Mouse (Mus musculus) olfactory bulb, adult 2 months (tissue): ENCODE measurements around the gene Prok1. TPM values are rescaled to one million over a fixed set of nuclear protein-coding genes. Genes with fewer than 3 reads are reported as not detected.

Source experiments
- H3K27ac ChIP-seq: fragments of 200-500 bp; 2 replicates; pipeline ENCODE4 v1.5.1; 2012; ENCODE audit warnings: low read depth, low read length; ENCODE audit not compliant: insufficient read depth
- H3K4me1 ChIP-seq: fragments of 200-500 bp; 2 replicates; pipeline ENCODE4 v1.6.1; 2012; ENCODE audit warnings: low read length; ENCODE audit not compliant: control insufficient read depth, insufficient read depth
- H3K4me3 ChIP-seq: fragments of 200-500 bp; 2 replicates; pipeline ENCODE4 v1.5.1; 2012; ENCODE audit warnings: mild to moderate bottlenecking, low read depth, low read length, moderate library complexity; ENCODE audit not compliant: insufficient read depth
- CTCF ChIP-seq: fragments of 200-500 bp; IDR thresholded peaks from 2 replicates; pipeline ENCODE4 v1.5.1; 2012; ENCODE audit warnings: low read depth, mild to moderate bottlenecking, low read length, moderate library complexity; ENCODE audit not compliant: insufficient read depth
- POLR2A ChIP-seq: fragments of 200-500 bp; IDR thresholded peaks from 2 replicates; pipeline ENCODE4 v1.6.1; 2012; ENCODE audit warnings: mild to moderate bottlenecking, low read depth, low read length, moderate library complexity; ENCODE audit not compliant: insufficient read depth
- WGBS: fragments of 180-500 bp; shearing (Covaris S2); methylation state at CpG from one replicate; pipeline ENCODE4 v1.1.7; 2018; 5-methylcytosine and 5-hydroxymethylcytosine counted together
- polyA plus RNA-seq: library from polyadenylated mRNA; stranded (reverse); fragments of >200 nt; gene quantifications from 2 replicates; pipeline ENCODE4 v1.2.4, GENCODE M21; 2012; ENCODE audit warnings: low replicate concordance; ENCODE audit not compliant: missing spikeins, insufficient read depth, insufficient read length

Gene Prok1
- polyA plus RNA-seq, 1 experiment: not detected

- WGBS: 42% methylated on average over 4 of the region's 4 CpGs
- Histone ChIP-seq H3K4me1 (peaks cover 4% of the 10 kb centered on the region; the same call in 1 of the 2 replicates), H3K4me3 (no peak overlapping the region), H3K27ac (no peak overlapping the region)
- TF ChIP-seq CTCF (no peak), POLR2A (no peak)
These were observed 32.9 kb downstream of the Prok1 start for GRCm38 (mm10) chr3:107206490-107207150.

GRCm38 (mm10) chr3:107205994-107206393 is 33.5 kb downstream of the Prok1 start:
- no peak overlapping the region for H3K27ac ChIP-seq
- 10% methylated on average over 4 of the region's 4 CpGs for WGBS
- TF ChIP-seq POLR2A (no peak), CTCF (no peak)
- H3K4me1 ChIP-seq: peaks cover 6% of the 10 kb centered on the region; the same call in 1 of the 2 replicates
- H3K4me3 ChIP-seq: no peak overlapping the region

- Histone ChIP-seq H3K27ac (no peak overlapping the region), H3K4me3 (no peak overlapping the region), H3K4me1 (peaks cover 6% of the 10 kb centered on the region; the same call in 1 of the 2 replicates)
- TF ChIP-seq POLR2A (no peak), CTCF (no peak)
These were observed 34.3 kb downstream of the Prok1 start for GRCm38 (mm10) chr3:107205170-107205569.

GRCm38 (mm10) chr3:107204413-107204812 is 35.1 kb downstream of the Prok1 start:
- H3K4me3 ChIP-seq: no peak overlapping the region
- 91% methylated on average over 3 of the region's 3 CpGs for WGBS
- TF ChIP-seq CTCF (no peak), POLR2A (no peak)
- H3K27ac ChIP-seq: no peak overlapping the region
- H3K4me1 ChIP-seq: peaks cover 6% of the 10 kb centered on the region; the same call in 1 of the 2 replicates

- Histone ChIP-seq H3K27ac (no peak overlapping the region), H3K4me3 (no peak overlapping the region), H3K4me1 (0 out of 2 replicates have a peak, but pooled peaks cover 2% of the 10 kb centered on the region)
- TF ChIP-seq CTCF (no peak), POLR2A (no peak)
- 49% methylated on average over 9 of the region's 9 CpGs for WGBS
These were observed 38.0 kb downstream of the Prok1 start for GRCm38 (mm10) chr3:107201310-107202180.

- Histone ChIP-seq H3K4me1 (no peaks in the 10 kb centered on the region), H3K4me3 (no peak overlapping the region), H3K27ac (no peak overlapping the region)
- TF ChIP-seq POLR2A: no peak
- peak; percentile 70 for TF ChIP-seq CTCF
- WGBS: 38% methylated on average over 6 of the region's 6 CpGs
These were observed 51.1 kb downstream of the Prok1 start for GRCm38 (mm10) chr3:107188226-107188899.

- Histone ChIP-seq H3K4me1 (no peaks in the 10 kb centered on the region), H3K27ac (no peak overlapping the region)
- WGBS: 63% methylated on average over 4 of the region's 4 CpGs
These were observed 52.5 kb downstream of the Prok1 start for GRCm38 (mm10) chr3:107187022-107187421.

GRCm38 (mm10) chr3:107185597-107185996 is 53.9 kb downstream of the Prok1 start:
- TF ChIP-seq POLR2A: no peak
- TF ChIP-seq CTCF: no peak
- Histone ChIP-seq H3K4me3 (no peak overlapping the region), H3K27ac (no peak overlapping the region), H3K4me1 (no peaks in the 10 kb centered on the region)
- 74% methylated on average over 3 of the region's 3 CpGs for WGBS

More at GRCm38 (mm10) chr3:107187022-107187421, 52.5 kb downstream of the Prok1 start:
- TF ChIP-seq CTCF: no peak
- TF ChIP-seq POLR2A: no peak
- no peak overlapping the region for H3K4me3 ChIP-seq
